Mouse (Mus musculus) G1E (cell line): ENCODE data around the gene Psmb5. TPM values are rescaled to one million over a fixed set of nuclear protein-coding genes. Genes with fewer than 3 reads are reported as not detected.

Source experiments
- ATAC-seq: 2 replicates; pipeline ENCODE4 v1.8.0; 2016; ENCODE audit warnings: mild to moderate bottlenecking; ENCODE audit not compliant: insufficient number of reproducible peaks, poor library complexity, low FRiP score, severe bottlenecking; ENCODE audit errors: extremely low read depth
- DNase-seq: peaks from one replicate; pipeline ENCODE4 v3.0.0; 2012; ENCODE audit warnings: low spot score
- H3K27me3 ChIP-seq: 2 replicates; pipeline ENCODE4 v1.6.1; 2012; ENCODE audit warnings: mild to moderate bottlenecking, low read length, inconsistent platforms; ENCODE audit not compliant: insufficient read depth
- H3K36me3 ChIP-seq: replicated peaks from 2 replicates; pipeline ENCODE3; 2012; ENCODE audit warnings: mild to moderate bottlenecking, inconsistent platforms
- H3K4me1 ChIP-seq: 2 replicates; pipeline ENCODE4 v1.6.1; 2012; ENCODE audit warnings: low read depth, low read length, inconsistent platforms, mixed read lengths; ENCODE audit not compliant: insufficient read depth
- H3K4me3 ChIP-seq: 2 replicates; pipeline ENCODE4 v1.5.1; 2012; ENCODE audit warnings: low read depth, mild to moderate bottlenecking, inconsistent platforms, low read length, moderate library complexity, mixed read lengths
- H3K9me3 ChIP-seq: replicated peaks from 2 replicates; pipeline ENCODE4 v1.6.1; 2012; ENCODE audit warnings: inconsistent platforms
- CTCF ChIP-seq: IDR thresholded peaks from 2 replicates; pipeline ENCODE4 v1.5.1; 2012; ENCODE audit warnings: low read depth, low read length, inconsistent platforms, mixed read lengths
- TAL1 ChIP-seq: conservative IDR thresholded peaks from 2 replicates; pipeline ENCODE4 v1.6.1; 2012; ENCODE audit warnings: low read depth, low read length, inconsistent platforms, mixed read lengths
- polyA plus RNA-seq: library from polyadenylated mRNA; stranded (reverse); fragments of >175 nt; gene quantifications from 2 replicates; pipeline ENCODE4 v1.2.3, GENCODE M21; 2012
- total RNA-seq, 2 experiments: library from RNA; stranded (forward) in 1 of 2; stranded (reverse) in 1 of 2; fragments of 200-1000 nt in 1 of 2; fragments of >200 nt in 1 of 2; fragmentation: Nextera tagmentation in 1 of 2; gene quantifications; 2 replicates each; pipeline ENCODE4 v1.2.3; 2014 to 2017

The Psmb5 gene
- total and polyA plus RNA-seq, 3 experiments: 26.5 to 149 (median 56.8) TPM

DNA sequence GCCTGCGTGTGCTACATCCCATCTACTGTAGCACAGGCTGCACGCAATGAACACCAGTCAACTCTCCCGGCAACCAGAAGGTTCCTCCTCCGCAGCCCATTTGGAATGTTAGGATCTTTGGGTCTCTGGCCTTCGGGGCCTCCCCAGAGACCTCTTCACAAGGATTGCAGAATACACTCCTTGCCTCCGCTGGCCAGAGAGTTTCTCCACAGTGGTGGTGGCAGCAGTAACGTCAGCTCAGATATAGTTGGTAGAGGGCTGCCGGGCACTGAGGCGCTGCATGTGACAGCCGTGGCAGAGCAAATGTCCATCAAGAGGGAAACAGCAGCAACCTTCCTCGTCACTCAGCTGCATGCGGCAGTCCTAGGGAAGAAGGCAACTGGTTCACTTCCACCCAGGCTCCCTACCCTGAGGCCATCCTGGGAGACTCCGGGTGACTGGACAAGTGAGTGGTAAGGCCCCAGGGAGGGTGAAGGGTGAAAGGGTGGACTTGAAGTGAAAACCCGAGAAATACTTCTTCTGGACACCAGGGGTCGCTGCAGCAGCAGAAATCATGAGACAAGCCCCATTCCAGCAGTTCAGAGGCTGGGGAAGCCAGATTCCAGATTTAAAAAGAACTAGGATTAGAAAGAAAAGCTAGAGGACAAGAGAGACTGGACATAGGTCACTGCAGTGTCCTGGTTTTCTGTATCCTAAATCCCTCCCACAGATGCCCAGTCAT is 49.0 kb downstream of the Psmb5 start:
- TF ChIP-seq CTCF (peak; percentile 45), TAL1 (no peak)
- no peaks in the 10 kb centered on the region for H3K36me3 ChIP-seq
- DNase-seq (peak; percentile 54), ATAC-seq (no peak)
- no peak overlapping the region for H3K4me3 ChIP-seq
- H3K9me3 ChIP-seq: no peaks in the 10 kb centered on the region
- peaks cover 37% of the 10 kb centered on the region for H3K27me3 ChIP-seq
- H3K4me1 ChIP-seq: peaks cover 34% of the 10 kb centered on the region

Other genes with a start within 250 kb of the Psmb5 start
- gene Slc7a7, start 200.2 kb downstream of the Psmb5 start, total RNA-seq (2014; fragmentation: Nextera tagmentation): 4.6 and 6.2 TPM in 2 replicates
- 0.55 and 0.76 TPM in 2 replicates for gene Slc7a7, start 200.2 kb downstream of the Psmb5 start, total RNA-seq (2017)
- gene Slc7a7, start 200.2 kb downstream of the Psmb5 start, polyA plus RNA-seq: 0.88 and 1.1 TPM in 2 replicates
- 318 and 469 TPM in 2 replicates for gene Mrpl52, start 191.1 kb downstream of the Psmb5 start, total RNA-seq (2014; fragmentation: Nextera tagmentation)
- gene Mrpl52, start 191.1 kb downstream of the Psmb5 start, total RNA-seq (2017): 238 and 282 TPM in 2 replicates
- gene Mrpl52, start 191.1 kb downstream of the Psmb5 start, polyA plus RNA-seq: 1,643 and 2,190 TPM in 2 replicates
- gene Mmp14, start 186.4 kb downstream of the Psmb5 start, total RNA-seq (2014; fragmentation: Nextera tagmentation): 60.4 and 66.0 TPM in 2 replicates
- gene Mmp14, start 186.4 kb downstream of the Psmb5 start, total RNA-seq (2017): 28.6 and 33.8 TPM in 2 replicates
- 108 and 147 TPM in 2 replicates for gene Mmp14, start 186.4 kb downstream of the Psmb5 start, polyA plus RNA-seq
- gene Lrp10, start 153.9 kb downstream of the Psmb5 start, total RNA-seq (2014; fragmentation: Nextera tagmentation): 36.3 and 44.4 TPM in 2 replicates
- gene Lrp10, start 153.9 kb downstream of the Psmb5 start, total RNA-seq (2017): 25.5 and 39.7 TPM in 2 replicates
- 226 and 280 TPM in 2 replicates for gene Lrp10, start 153.9 kb downstream of the Psmb5 start, polyA plus RNA-seq
- gene Rem2, start 141.9 kb downstream of the Psmb5 start, total RNA-seq (2014; fragmentation: Nextera tagmentation): not detected in 2 replicates
- gene Rem2, start 141.9 kb downstream of the Psmb5 start, total RNA-seq (2017): not detected in 2 replicates
- 0.06 and 0.08 TPM in 2 replicates for gene Rem2, start 141.9 kb downstream of the Psmb5 start, polyA plus RNA-seq
- gene Prmt5, start 100.5 kb downstream of the Psmb5 start, total RNA-seq (2014; fragmentation: Nextera tagmentation): 81.3 and 106 TPM in 2 replicates
- 44.8 and 50.9 TPM in 2 replicates for gene Prmt5, start 100.5 kb downstream of the Psmb5 start, total RNA-seq (2017)
- gene Prmt5, start 100.5 kb downstream of the Psmb5 start, polyA plus RNA-seq: 242 and 254 TPM in 2 replicates
- gene Haus4, start 63.4 kb downstream of the Psmb5 start, total RNA-seq (2014; fragmentation: Nextera tagmentation): 42.7 and 46.4 TPM in 2 replicates
- gene Haus4, start 63.4 kb downstream of the Psmb5 start, total RNA-seq (2017): 57.9 and 66.6 TPM in 2 replicates
- gene Haus4, start 63.4 kb downstream of the Psmb5 start, polyA plus RNA-seq: 46.1 and 60.3 TPM in 2 replicates
- gene Ajuba, start 40.5 kb downstream of the Psmb5 start, total RNA-seq (2014; fragmentation: Nextera tagmentation): not detected in 2 replicates
- gene Ajuba, start 40.5 kb downstream of the Psmb5 start, total RNA-seq (2017): 0.17 TPM in 1 of 2 replicates, not detected in the other
- 0.02 TPM in 1 of 2 replicates, not detected in the other for gene Ajuba, start 40.5 kb downstream of the Psmb5 start, polyA plus RNA-seq
- 9.0 and 25.1 TPM in 2 replicates for gene 4931414P19Rik, start 12.0 kb downstream of the Psmb5 start, total RNA-seq (2014; fragmentation: Nextera tagmentation)
- gene 4931414P19Rik, start 12.0 kb downstream of the Psmb5 start, total RNA-seq (2017): 2.6 and 4.8 TPM in 2 replicates
- gene 4931414P19Rik, start 12.0 kb downstream of the Psmb5 start, polyA plus RNA-seq: 21.3 and 25.6 TPM in 2 replicates
- not detected in 2 replicates for gene Psmb11, start 3.4 kb upstream of the Psmb5 start, total RNA-seq (2014; fragmentation: Nextera tagmentation)
- gene Psmb11, start 3.4 kb upstream of the Psmb5 start, total RNA-seq (2017): 0.11 and 0.12 TPM in 2 replicates
- gene Psmb11, start 3.4 kb upstream of the Psmb5 start, polyA plus RNA-seq: not detected in 2 replicates
- gene Gm17606, start 22.9 kb upstream of the Psmb5 start, total RNA-seq (2014; fragmentation: Nextera tagmentation): not detected in 2 replicates
- gene Gm17606, start 22.9 kb upstream of the Psmb5 start, total RNA-seq (2017): not detected in 2 replicates
- gene Gm17606, start 22.9 kb upstream of the Psmb5 start, polyA plus RNA-seq: not detected in 2 replicates
- gene Cdh24, start 23.3 kb upstream of the Psmb5 start, total RNA-seq (2014; fragmentation: Nextera tagmentation): 0.68 and 0.73 TPM in 2 replicates
- gene Cdh24, start 23.3 kb upstream of the Psmb5 start, total RNA-seq (2017): 0.11 and 0.35 TPM in 2 replicates
- gene Cdh24, start 23.3 kb upstream of the Psmb5 start, polyA plus RNA-seq: 1.5 and 1.8 TPM in 2 replicates
- 38.2 and 45.2 TPM in 2 replicates for gene 1700123O20Rik, start 68.2 kb upstream of the Psmb5 start, total RNA-seq (2014; fragmentation: Nextera tagmentation)
- 34.1 and 34.6 TPM in 2 replicates for gene 1700123O20Rik, start 68.2 kb upstream of the Psmb5 start, total RNA-seq (2017)
- 10.1 and 12.5 TPM in 2 replicates for gene 1700123O20Rik, start 68.2 kb upstream of the Psmb5 start, polyA plus RNA-seq
- 266 and 298 TPM in 2 replicates for gene Acin1, start 68.9 kb upstream of the Psmb5 start, total RNA-seq (2014; fragmentation: Nextera tagmentation)
- 115 and 125 TPM in 2 replicates for gene Acin1, start 68.9 kb upstream of the Psmb5 start, total RNA-seq (2017)
- gene Acin1, start 68.9 kb upstream of the Psmb5 start, polyA plus RNA-seq: 640 and 697 TPM in 2 replicates
- not detected in 2 replicates for gene Gm29776, start 80.8 kb upstream of the Psmb5 start, total RNA-seq (2014; fragmentation: Nextera tagmentation)
- gene Gm29776, start 80.8 kb upstream of the Psmb5 start, total RNA-seq (2017): 0.11 TPM in 1 of 2 replicates, not detected in the other
- 0.02 TPM in 1 of 2 replicates, not detected in the other for gene Gm29776, start 80.8 kb upstream of the Psmb5 start, polyA plus RNA-seq
- 0.90 and 1.6 TPM in 2 replicates for gene Cebpe, start 94.2 kb upstream of the Psmb5 start, total RNA-seq (2014; fragmentation: Nextera tagmentation)
- gene Cebpe, start 94.2 kb upstream of the Psmb5 start, total RNA-seq (2017): 0.16 TPM in 1 of 2 replicates, not detected in the other
- 11.1 and 12.4 TPM in 2 replicates for gene Cebpe, start 94.2 kb upstream of the Psmb5 start, polyA plus RNA-seq
- 325 and 329 TPM in 2 replicates for gene Slc7a8, start 163.9 kb upstream of the Psmb5 start, total RNA-seq (2014; fragmentation: Nextera tagmentation)
- 45.0 and 54.9 TPM in 2 replicates for gene Slc7a8, start 163.9 kb upstream of the Psmb5 start, total RNA-seq (2017)
- gene Slc7a8, start 163.9 kb upstream of the Psmb5 start, polyA plus RNA-seq: 191 and 199 TPM in 2 replicates
- not detected in 2 replicates for gene Rnf212b, start 196.1 kb upstream of the Psmb5 start, total RNA-seq (2014; fragmentation: Nextera tagmentation)
- gene Rnf212b, start 196.1 kb upstream of the Psmb5 start, total RNA-seq (2017): 0.27 TPM in 1 of 2 replicates, not detected in the other
- not detected in 2 replicates for gene Rnf212b, start 196.1 kb upstream of the Psmb5 start, polyA plus RNA-seq